Mouse (Mus musculus) thymus, adult 2 months (tissue): ENCODE measurements around the gene Steap2.
"Not testable (repeated sequence)": the region's sequence is repeated elsewhere in the genome, so short reads cannot be mapped to it uniquely, and the experiment has no call there.

Source experiments
- CTCF ChIP-seq: fragments of 200-500 bp; IDR thresholded peaks from 2 replicates; pipeline ENCODE4 v1.5.1; 2012; ENCODE audit warnings: mild to moderate bottlenecking, control low read depth, low read length, moderate library complexity, borderline replicate concordance; ENCODE audit not compliant: control insufficient read depth, poor library complexity, insufficient read depth; ENCODE audit errors: extremely low read depth
- POLR2A ChIP-seq: fragments of 200-500 bp; IDR thresholded peaks from 2 replicates; pipeline ENCODE4 v1.6.1; 2012; ENCODE audit warnings: mild to moderate bottlenecking, low read length, control low read depth, moderate library complexity; ENCODE audit not compliant: control insufficient read depth, poor library complexity, insufficient read depth; ENCODE audit errors: extremely low read depth

GRCm38 (mm10) chr5:5684946-5685345 is 9.4 kb downstream of the Steap2 start:
- TF ChIP-seq POLR2A, CTCF: not testable (repeated sequence)
